Mouse (Mus musculus): Measurements from ENCODE around the gene Gys1. TPM values are rescaled to one million over a fixed set of nuclear protein-coding genes. Genes with fewer than 3 reads are reported as not detected.
"Not testable (repeated sequence)": the region's sequence is repeated elsewhere in the genome, so short reads cannot be mapped to it uniquely, and the experiment has no call there.

Gys1 gene
- polyA plus RNA-seq, 1 experiment from 2014 or later, result 6.8 TPM

DNA sequence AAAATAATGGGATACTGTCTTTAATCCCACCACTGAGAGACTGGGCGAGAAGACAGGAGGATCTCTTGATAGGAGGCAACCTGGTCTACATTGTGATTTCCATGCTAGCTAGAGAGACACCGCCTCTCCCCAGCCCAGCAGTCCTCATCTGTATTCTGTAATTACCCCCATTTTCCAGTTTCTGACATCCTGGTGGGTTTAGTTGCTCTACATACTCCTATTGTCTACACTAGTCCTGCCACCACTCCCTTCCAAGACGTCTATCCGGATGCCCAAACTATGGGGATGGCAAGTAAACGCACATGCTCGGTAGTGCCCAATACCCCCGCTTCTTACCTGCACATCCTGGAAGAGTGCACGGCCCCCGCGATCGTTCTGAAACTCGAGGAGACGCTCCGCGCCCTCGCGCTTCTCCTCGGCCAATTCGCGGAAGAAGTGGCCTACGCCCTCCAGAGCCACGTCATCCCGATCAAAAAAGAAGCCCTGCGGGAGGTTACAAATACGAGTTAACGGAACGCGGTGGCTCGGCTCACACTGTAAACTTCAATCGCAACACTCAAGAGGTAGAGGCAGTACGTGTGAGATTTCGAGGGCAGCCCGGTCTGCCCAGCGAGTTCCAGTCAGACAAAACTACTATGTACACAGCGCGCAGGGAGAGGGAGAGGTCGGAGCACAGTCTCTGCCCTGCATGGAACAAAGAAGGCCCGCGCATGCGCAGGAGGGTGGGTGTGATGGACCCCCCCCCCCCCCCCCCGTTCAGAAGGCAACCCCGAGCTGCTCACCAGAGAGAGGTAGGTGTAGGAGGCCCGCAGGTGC, 24.3 kb downstream of the Gys1 start:
- H3K4me1 ChIP-seq (replicated peaks), result peaks cover 62% of the 10 kb centered on the region
- H3K9me3 ChIP-seq (replicated peaks), result no peaks in the 10 kb centered on the region
- H3K27me3 ChIP-seq, result no peaks in the 10 kb centered on the region
- H3K9ac ChIP-seq, result peak overlapping the region; percentile 80
- peak overlapping the region; percentile 87 for H3K4me2 ChIP-seq
- ATAC-seq (ENCODE audit: insufficient read depth), result peak; percentile 34
- peaks cover 66% of the 10 kb centered on the region for H3K36me3 ChIP-seq (replicated peaks)
- 2% methylated on average over 43 of the region's 43 CpGs for WGBS (ENCODE audit: insufficient replicate concordance)
- H3K4me3 ChIP-seq (replicated peaks), result peak overlapping the region; percentile 76
- H3K27ac ChIP-seq (replicated peaks), result peak overlapping the region; percentile 97

GRCm38 (mm10) chr7:45459564-45460140, 25.0 kb downstream of the Gys1 start, which contains the start of gene Ftl1:
TSS of gene Ftl1 (minus strand) at chr7:45459884.
- Histone ChIP-seq H3K4me3 (replicated peaks) (peak within 1 kb of the TSS; percentile 76), H3K4me1 (replicated peaks) (peaks cover 64% of the 10 kb centered on the region), H3K9ac (peak within 1 kb of the TSS; percentile 80), H3K4me2 (peak within 1 kb of the TSS; percentile 87), H3K27ac (replicated peaks) (peak within 1 kb of the TSS; percentile 97), H3K36me3 (replicated peaks) (peaks cover 67% of the 10 kb centered on the region)
- H3K27me3 ChIP-seq; H3K9me3 ChIP-seq (replicated peaks): not testable (repeated sequence)
- WGBS (ENCODE audit: insufficient replicate concordance), result under 1% methylated on average over 37 of the region's 37 CpGs
- ATAC-seq (ENCODE audit: insufficient read depth), result peak; percentile 85

- H3K4me1 ChIP-seq (replicated peaks), result peaks cover 70% of the 10 kb centered on the region
- ATAC-seq (ENCODE audit: insufficient read depth), result no peak
- peaks cover 71% of the 10 kb centered on the region for H3K36me3 ChIP-seq (replicated peaks)
- H3K27ac ChIP-seq (replicated peaks), result peak overlapping the region; percentile 97
- 36% methylated on average over 7 of the region's 7 CpGs for WGBS (ENCODE audit: insufficient replicate concordance)
- peak overlapping the region; percentile 76 for H3K4me3 ChIP-seq (replicated peaks)
- peak overlapping the region; percentile 80 for H3K9ac ChIP-seq
- H3K27me3 ChIP-seq, result no peaks in the 10 kb centered on the region
- no peaks in the 10 kb centered on the region for H3K9me3 ChIP-seq (replicated peaks)
- H3K4me2 ChIP-seq, result peak overlapping the region; percentile 87
These were observed 25.7 kb downstream of the Gys1 start for GRCm38 (mm10) chr7:45460377-45460776.

DNA sequence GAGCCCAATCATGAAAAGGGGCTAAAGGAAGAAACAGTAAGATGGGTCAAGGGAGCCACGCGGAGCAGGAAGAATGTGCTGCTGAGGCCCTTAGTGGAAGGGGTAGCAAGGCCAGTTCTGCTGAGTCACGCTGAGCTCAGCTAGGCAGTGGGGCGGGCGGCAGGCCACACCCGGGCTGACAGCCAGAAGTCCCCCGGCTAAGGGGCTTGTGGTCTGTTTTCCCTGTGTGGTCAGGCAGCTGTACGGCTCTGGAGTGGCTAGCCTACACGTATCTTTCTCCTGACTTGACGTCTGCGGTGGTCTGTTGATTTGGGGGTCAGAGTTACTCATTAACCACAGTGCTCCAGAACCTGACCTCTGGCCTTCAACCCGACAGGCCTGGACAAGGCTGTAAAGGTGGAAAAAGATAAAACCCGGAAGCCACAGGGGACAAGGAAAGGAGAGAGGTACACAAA, 26.2 kb downstream of the Gys1 start:
- peak overlapping the region; percentile 87 for H3K4me2 ChIP-seq
- H3K9me3 ChIP-seq (replicated peaks), result no peaks in the 10 kb centered on the region
- no peaks in the 10 kb centered on the region for H3K27me3 ChIP-seq
- ATAC-seq (ENCODE audit: insufficient read depth), result peak; percentile 67
- H3K4me1 ChIP-seq (replicated peaks), result peaks cover 74% of the 10 kb centered on the region
- H3K9ac ChIP-seq, result peak overlapping the region; percentile 80
- H3K4me3 ChIP-seq (replicated peaks), result peak overlapping the region; percentile 76
- peaks cover 69% of the 10 kb centered on the region for H3K36me3 ChIP-seq (replicated peaks)
- H3K27ac ChIP-seq (replicated peaks), result peak overlapping the region; percentile 97
- WGBS (ENCODE audit: insufficient replicate concordance), result 3% methylated on average over 13 of the region's 13 CpGs

GRCm38 (mm10) chr7:45461326-45461725, 26.7 kb downstream of the Gys1 start:
- WGBS (ENCODE audit: insufficient replicate concordance), result 64% methylated on average over 5 of the region's 5 CpGs
- peak overlapping the region; percentile 80 for H3K9ac ChIP-seq
- no peaks in the 10 kb centered on the region for H3K27me3 ChIP-seq
- no peaks in the 10 kb centered on the region for H3K9me3 ChIP-seq (replicated peaks)
- H3K4me2 ChIP-seq, result peak overlapping the region; percentile 87
- ATAC-seq (ENCODE audit: insufficient read depth), result peak; percentile 17
- peaks cover 65% of the 10 kb centered on the region for H3K36me3 ChIP-seq (replicated peaks)
- peak overlapping the region; percentile 76 for H3K4me3 ChIP-seq (replicated peaks)
- H3K4me1 ChIP-seq (replicated peaks), result peaks cover 74% of the 10 kb centered on the region
- H3K27ac ChIP-seq (replicated peaks), result peak overlapping the region; percentile 97

DNA sequence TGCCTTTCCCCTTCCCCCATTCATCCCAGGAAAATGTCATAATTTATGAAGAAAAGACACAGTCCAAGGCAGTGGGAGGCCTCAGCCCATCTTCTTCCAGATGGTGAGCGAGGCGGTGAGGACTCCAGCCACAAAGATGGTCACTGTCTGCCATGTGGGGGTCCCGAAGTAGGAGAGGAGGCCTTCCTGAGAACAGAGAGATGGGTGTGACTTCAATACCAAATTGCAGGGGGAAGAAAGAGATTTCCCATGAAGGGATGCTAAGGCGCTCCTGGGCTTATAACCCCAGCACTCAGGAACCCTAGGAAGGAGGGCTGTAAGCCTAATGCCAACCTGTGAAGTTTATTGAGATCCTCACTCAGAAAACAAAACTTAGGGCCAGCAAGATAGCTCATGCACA, 27.1 kb downstream of the Gys1 start:
- Histone ChIP-seq H3K4me2 (peak overlapping the region; percentile 87), H3K4me3 (replicated peaks) (peak overlapping the region; percentile 76), H3K9ac (peak overlapping the region; percentile 25; the same call in 1 of the 2 replicates), H3K27me3 (no peaks in the 10 kb centered on the region), H3K9me3 (replicated peaks) (no peaks in the 10 kb centered on the region), H3K36me3 (replicated peaks) (peaks cover 63% of the 10 kb centered on the region), H3K4me1 (replicated peaks) (peaks cover 72% of the 10 kb centered on the region), H3K27ac (replicated peaks) (peak overlapping the region; percentile 97)
- no peak for ATAC-seq (ENCODE audit: insufficient read depth)
- WGBS (ENCODE audit: insufficient replicate concordance), result 86% methylated on average over 4 of the region's 4 CpGs

DNA sequence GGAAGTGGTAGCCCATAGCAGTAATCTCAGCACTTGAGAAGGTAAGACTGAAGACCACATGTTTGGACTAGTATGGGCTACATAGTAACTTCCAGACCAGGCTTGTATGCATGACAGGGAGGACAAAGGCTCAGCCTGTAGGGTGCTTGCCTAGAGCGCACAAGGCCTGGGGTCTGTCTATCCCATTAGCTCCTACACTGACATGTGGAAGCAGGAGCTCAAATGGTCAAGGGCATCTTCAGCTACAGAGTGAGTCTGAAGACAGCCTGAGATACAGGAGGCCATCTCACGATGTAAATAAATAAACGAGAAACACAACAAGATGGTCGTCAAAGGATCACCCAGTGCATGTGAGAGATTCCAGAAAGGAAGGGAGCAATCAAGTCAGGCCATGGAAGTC, 27.7 kb downstream of the Gys1 start:
- H3K36me3 ChIP-seq (replicated peaks), result peaks cover 57% of the 10 kb centered on the region

DNA sequence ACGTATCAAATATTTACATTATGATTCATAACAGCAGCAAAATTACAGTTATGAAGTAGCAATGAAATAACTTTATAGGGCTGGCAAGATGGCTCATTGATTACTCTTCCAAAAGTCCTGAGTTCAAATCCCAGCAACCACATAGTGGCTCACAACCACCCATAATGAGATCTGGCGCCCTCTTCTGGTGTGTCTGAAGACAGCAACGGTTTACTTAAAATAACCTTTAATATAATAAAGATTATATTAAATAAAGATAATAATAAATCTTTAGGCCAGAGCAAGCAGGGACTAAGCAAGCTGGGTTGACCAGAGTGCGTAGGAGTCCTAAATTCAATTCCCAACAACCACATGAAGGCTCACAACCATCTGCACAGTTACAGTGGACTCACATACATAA, 28.2 kb downstream of the Gys1 start:
- H3K36me3 ChIP-seq (replicated peaks), result peaks cover 52% of the 10 kb centered on the region
- not testable (repeated sequence) for H3K9me3 ChIP-seq (replicated peaks); H3K4me3 ChIP-seq (replicated peaks); H3K27me3 ChIP-seq; H3K4me2 ChIP-seq; ATAC-seq (ENCODE audit: insufficient read depth); H3K27ac ChIP-seq (replicated peaks); H3K9ac ChIP-seq
- peaks cover 69% of the 10 kb centered on the region for H3K4me1 ChIP-seq (replicated peaks)
- WGBS (ENCODE audit: insufficient replicate concordance), result 69% methylated on average over 4 of the region's 4 CpGs

More for the DNA sequence above, 27.7 kb downstream of the Gys1 start:
- Histone ChIP-seq H3K27me3 (no peaks in the 10 kb centered on the region), H3K9me3 (replicated peaks) (no peaks in the 10 kb centered on the region), H3K9ac (no peak overlapping the region), H3K4me2 (no peak overlapping the region), H3K4me1 (replicated peaks) (peaks cover 72% of the 10 kb centered on the region), H3K4me3 (replicated peaks) (no peak overlapping the region), H3K27ac (replicated peaks) (peak overlapping the region; percentile 97)
- WGBS (ENCODE audit: insufficient replicate concordance), result 84% methylated on average over 4 of the region's 4 CpGs
- ATAC-seq (ENCODE audit: insufficient read depth), result no peak

DNA sequence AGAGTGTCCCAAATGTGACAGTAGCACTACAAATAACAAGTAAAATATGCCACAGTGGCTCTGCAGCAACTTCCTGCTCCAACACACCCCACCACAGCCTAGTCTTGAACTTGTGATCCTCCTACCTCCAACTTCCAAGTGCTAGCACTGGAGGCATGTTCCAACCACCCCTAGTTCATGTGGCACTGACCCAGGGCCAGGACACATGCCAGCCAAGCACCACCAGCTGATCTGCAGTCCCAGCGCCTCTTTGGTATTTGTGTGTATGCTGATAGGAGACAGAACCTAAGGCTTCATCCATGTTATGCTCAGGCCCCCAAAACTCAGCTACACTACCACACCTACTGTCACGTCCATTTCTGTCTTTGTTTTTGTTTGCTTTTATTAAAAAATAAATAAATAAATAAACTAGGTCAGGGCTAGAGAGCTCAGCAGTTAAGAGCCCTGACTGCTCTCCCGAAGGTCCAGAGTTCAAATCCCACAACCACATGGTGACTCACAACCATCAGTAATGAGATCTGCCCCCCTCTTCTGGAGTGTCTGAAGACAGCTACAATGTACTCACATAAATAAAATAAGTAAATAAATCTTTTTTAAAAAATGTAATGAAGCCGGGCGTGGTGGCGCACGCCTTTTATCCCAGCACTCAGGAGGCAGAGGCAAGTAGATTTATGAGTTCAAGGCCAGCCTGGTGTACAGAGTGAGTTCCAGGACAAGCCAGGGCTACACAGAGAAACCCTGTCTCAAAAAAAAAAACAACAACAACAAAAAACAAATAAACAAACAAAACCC, 29.5 kb downstream of the Gys1 start:
- ATAC-seq (ENCODE audit: insufficient read depth), result no peak
- Histone ChIP-seq H3K27ac (replicated peaks) (0 out of 2 replicates have a peak overlapping the region, but pooled peaks have one; percentile 12), H3K27me3 (no peaks in the 10 kb centered on the region), H3K4me3 (replicated peaks) (no peak overlapping the region), H3K9ac (no peak overlapping the region), H3K9me3 (replicated peaks) (no peaks in the 10 kb centered on the region), H3K4me1 (replicated peaks) (peaks cover 61% of the 10 kb centered on the region), H3K36me3 (replicated peaks) (peaks cover 42% of the 10 kb centered on the region), H3K4me2 (no peak overlapping the region)
- WGBS (ENCODE audit: insufficient replicate concordance), result 81% methylated on average over 7 of the region's 7 CpGs

DNA sequence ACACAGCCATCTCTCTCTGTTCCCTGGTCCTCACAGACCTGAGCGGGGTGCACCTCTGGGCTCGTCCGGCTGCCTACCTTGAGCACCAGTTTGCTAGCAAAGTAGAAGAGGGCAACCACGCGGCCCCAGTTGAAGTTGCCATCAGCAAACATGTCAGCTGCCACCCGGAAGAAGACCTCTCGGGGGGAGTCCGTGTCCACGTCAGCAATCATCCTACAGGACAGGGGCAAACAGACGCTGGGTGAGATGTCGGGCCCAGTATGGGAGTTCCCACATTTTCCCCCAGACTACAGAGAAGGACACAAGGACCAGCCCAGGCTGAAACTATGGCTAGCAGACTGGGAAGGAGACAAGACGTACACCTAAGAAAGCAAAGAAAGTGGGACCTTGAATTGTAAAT, 30.5 kb downstream of the Gys1 start:
- H3K4me1 ChIP-seq (replicated peaks), result peaks cover 58% of the 10 kb centered on the region
- 85% methylated on average over 12 of the region's 12 CpGs for WGBS (ENCODE audit: insufficient replicate concordance)
- H3K36me3 ChIP-seq (replicated peaks), result peaks cover 42% of the 10 kb centered on the region
- H3K27me3 ChIP-seq, result no peaks in the 10 kb centered on the region
- H3K27ac ChIP-seq (replicated peaks), result 0 out of 2 replicates have a peak overlapping the region, but pooled peaks have one; percentile 9
- H3K9ac ChIP-seq, result no peak overlapping the region
- H3K4me2 ChIP-seq, result peak overlapping the region; percentile 99
- no peak for ATAC-seq (ENCODE audit: insufficient read depth)
- no peaks in the 10 kb centered on the region for H3K9me3 ChIP-seq (replicated peaks)
- peak overlapping the region; percentile 86; the same call in 1 of the 2 replicates for H3K4me3 ChIP-seq (replicated peaks)

Measured in liver, embryonic 15.5 days (tissue).